Mouse (Mus musculus): ENCODE results near the gene Ank2. TPM values are rescaled to one million over a fixed set of nuclear protein-coding genes. Genes with fewer than 3 reads are reported as not detected.
A peak's percentile ranks its signal among the peaks of the same experiment; 100 is the strongest.

Gene Ank2
- total and polyA plus RNA-seq, 2 experiments from 2014 or later: 195 to 497 TPM

DNA sequence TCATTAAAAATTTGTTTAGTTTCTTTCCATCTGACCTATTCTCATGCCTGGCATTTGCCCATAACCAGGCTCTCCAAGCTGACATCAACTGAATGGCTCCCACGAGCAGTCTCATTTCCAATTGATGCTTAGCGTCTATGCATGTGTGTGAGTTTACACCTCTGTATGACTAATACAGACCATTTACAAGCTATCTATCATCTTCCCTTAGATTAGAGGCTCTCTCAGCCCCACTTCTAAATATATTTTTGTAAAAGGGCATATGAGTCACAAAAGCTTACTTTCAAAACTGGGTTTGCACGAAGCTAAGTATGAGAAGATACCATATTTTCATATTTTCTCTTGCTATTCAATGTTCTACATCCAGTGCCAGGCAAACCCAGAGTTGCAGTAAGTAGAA lies 578.9 kb downstream of the Ank2 start:
- Histone ChIP-seq H3K27ac (no peak overlapping the region), H3K27me3 (ENCODE audit: insufficient read depth, low read length) (no peaks in the 10 kb centered on the region), H3K4me1 (ENCODE audit: insufficient read depth, low read length) (no peaks in the 10 kb centered on the region), H3K9ac (replicated peaks; ENCODE audit: low read length) (no peak overlapping the region), H3K4me3 (ENCODE audit: low read length) (no peak overlapping the region), H3K9me3 (ENCODE audit: low read length) (no peaks in the 10 kb centered on the region), H3K36me3 (ENCODE audit: insufficient read depth, low read length) (peaks cover 4% of the 10 kb centered on the region; the same call in 1 of the 2 replicates), H3K4me2 (ENCODE audit: low read depth, low read length) (no peak overlapping the region)
- TF ChIP-seq CTCF (IDR thresholded peaks at IDR 0.05; ENCODE audit: low read depth): no peak
- ATAC-seq (no peak), DNase-seq (ENCODE audit: low spot score) (no peak)
- 79% methylated on average over 3 of the region's 3 CpGs for WGBS

GRCm38 (mm10) chr3:126918805-126919473 lies 580.2 kb downstream of the Ank2 start:
- Histone ChIP-seq H3K4me2 (ENCODE audit: low read depth, low read length) (no peak overlapping the region), H3K4me1 (ENCODE audit: insufficient read depth, low read length) (no peaks in the 10 kb centered on the region), H3K4me3 (ENCODE audit: low read length) (no peak overlapping the region), H3K27me3 (ENCODE audit: insufficient read depth, low read length) (no peaks in the 10 kb centered on the region), H3K27ac (no peak overlapping the region), H3K36me3 (ENCODE audit: insufficient read depth, low read length) (peaks cover 4% of the 10 kb centered on the region; the same call in 1 of the 2 replicates), H3K9ac (replicated peaks; ENCODE audit: low read length) (no peak overlapping the region), H3K9me3 (ENCODE audit: low read length) (no peaks in the 10 kb centered on the region)
- TF ChIP-seq CTCF (IDR thresholded peaks at IDR 0.05; ENCODE audit: low read depth): no peak
- 65% methylated on average over 10 of the region's 10 CpGs for WGBS
- peak; percentile 38 for DNase-seq (ENCODE audit: low spot score)
- peak; percentile 63 for ATAC-seq

DNA sequence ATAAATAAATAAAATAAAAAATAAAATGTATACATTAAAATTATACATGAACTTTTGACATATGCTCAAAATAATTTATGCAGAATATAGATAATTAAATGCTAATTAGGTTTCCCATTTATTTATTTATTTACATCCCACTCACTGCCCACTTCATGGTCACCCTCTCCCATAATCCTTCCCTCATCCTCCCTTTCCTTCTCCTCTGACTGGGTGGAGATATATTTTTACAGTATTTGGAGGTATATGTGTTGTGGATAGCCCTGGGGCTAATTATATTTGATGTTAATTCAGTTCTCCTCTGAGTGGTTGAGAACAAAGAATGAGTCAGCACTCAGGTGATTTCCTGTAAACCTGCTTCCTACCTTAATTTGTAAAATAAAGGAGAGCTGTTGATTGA lies 582.8 kb downstream of the Ank2 start:
- Histone ChIP-seq H3K4me2 (ENCODE audit: low read depth, low read length) (no peak overlapping the region), H3K9me3 (ENCODE audit: low read length) (no peaks in the 10 kb centered on the region), H3K27me3 (ENCODE audit: insufficient read depth, low read length) (no peaks in the 10 kb centered on the region), H3K9ac (replicated peaks; ENCODE audit: low read length) (no peak overlapping the region), H3K4me1 (ENCODE audit: insufficient read depth, low read length) (no peaks in the 10 kb centered on the region), H3K27ac (no peak overlapping the region), H3K36me3 (ENCODE audit: insufficient read depth, low read length) (no peaks in the 10 kb centered on the region), H3K4me3 (ENCODE audit: low read length) (no peak overlapping the region)
- no peak for ATAC-seq
- no peak for DNase-seq (ENCODE audit: low spot score)
- TF ChIP-seq CTCF (IDR thresholded peaks at IDR 0.05; ENCODE audit: low read depth): no peak

DNA sequence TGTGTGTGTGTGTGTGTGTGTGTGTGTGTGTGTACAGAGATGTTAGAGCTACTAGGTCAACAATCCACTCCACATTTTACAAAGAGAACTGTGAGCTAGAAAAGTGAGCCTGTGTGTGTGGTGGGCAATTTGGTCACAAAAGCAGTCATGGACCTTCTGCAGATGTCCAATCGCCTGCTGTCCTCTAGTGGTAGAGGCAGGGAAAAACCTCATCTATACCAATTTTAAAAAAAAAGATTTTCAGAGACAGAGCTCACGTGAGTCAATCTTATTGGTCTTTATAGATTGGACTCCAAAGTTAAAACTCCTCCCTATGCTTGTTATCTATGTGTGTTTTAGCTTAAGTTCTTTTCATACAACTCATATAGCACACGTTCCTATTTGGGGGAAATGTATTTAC lies 595.6 kb downstream of the Ank2 start:
- H3K27ac ChIP-seq: no peak overlapping the region
- WGBS: 16% methylated on average over 3 of the region's 3 CpGs
- H3K9ac ChIP-seq (replicated peaks; ENCODE audit: low read length): no peak overlapping the region
- no peak overlapping the region for H3K4me2 ChIP-seq (ENCODE audit: low read depth, low read length)
- no peaks in the 10 kb centered on the region for H3K9me3 ChIP-seq (ENCODE audit: low read length)
- peak; percentile 86 for DNase-seq (ENCODE audit: low spot score)
- TF ChIP-seq CTCF (IDR thresholded peaks at IDR 0.05; ENCODE audit: low read depth): peak; percentile 94
- ATAC-seq: peak; percentile 88
- H3K4me1 ChIP-seq (ENCODE audit: insufficient read depth, low read length): no peaks in the 10 kb centered on the region
- no peak overlapping the region for H3K4me3 ChIP-seq (ENCODE audit: low read length)
- H3K36me3 ChIP-seq (ENCODE audit: insufficient read depth, low read length): no peaks in the 10 kb centered on the region
- H3K27me3 ChIP-seq (ENCODE audit: insufficient read depth, low read length): no peaks in the 10 kb centered on the region

DNA sequence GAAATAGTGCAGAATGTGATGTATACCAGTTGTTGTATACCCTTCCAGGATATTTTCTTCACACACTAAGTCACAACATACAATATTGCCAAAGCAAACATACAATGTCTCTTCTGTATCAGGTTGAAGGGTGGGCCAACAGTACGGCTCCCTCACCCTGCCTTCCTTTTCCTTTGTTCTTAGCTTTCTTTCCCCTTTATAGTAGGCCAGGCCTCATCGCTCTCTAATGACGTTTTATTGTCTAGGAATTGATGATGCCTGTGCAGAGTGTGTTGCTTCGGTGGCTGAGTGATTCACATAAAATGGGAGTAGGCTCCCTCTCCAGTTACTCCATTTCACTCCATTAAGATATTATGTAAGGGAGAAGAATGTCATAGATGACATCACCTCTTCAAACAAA lies 612.5 kb downstream of the Ank2 start:
- H3K9ac ChIP-seq (replicated peaks; ENCODE audit: low read length): no peak overlapping the region
- H3K4me3 ChIP-seq (ENCODE audit: low read length): no peak overlapping the region
- H3K36me3 ChIP-seq (ENCODE audit: insufficient read depth, low read length): no peaks in the 10 kb centered on the region
- TF ChIP-seq CTCF (IDR thresholded peaks at IDR 0.05; ENCODE audit: low read depth): no peak
- no peaks in the 10 kb centered on the region for H3K4me1 ChIP-seq (ENCODE audit: insufficient read depth, low read length)
- WGBS: 67% methylated on average over 4 of the region's 4 CpGs
- H3K27me3 ChIP-seq (ENCODE audit: insufficient read depth, low read length): no peaks in the 10 kb centered on the region
- no peak for ATAC-seq
- no peak overlapping the region for H3K27ac ChIP-seq
- DNase-seq (ENCODE audit: low spot score): no peak
- H3K4me2 ChIP-seq (ENCODE audit: low read depth, low read length): no peak overlapping the region
- no peaks in the 10 kb centered on the region for H3K9me3 ChIP-seq (ENCODE audit: low read length)

GRCm38 (mm10) chr3:126886090-126886489 lies 613.1 kb downstream of the Ank2 start:
- H3K27me3 ChIP-seq (ENCODE audit: insufficient read depth, low read length): no peaks in the 10 kb centered on the region
- no peaks in the 10 kb centered on the region for H3K36me3 ChIP-seq (ENCODE audit: insufficient read depth, low read length)
- TF ChIP-seq CTCF (IDR thresholded peaks at IDR 0.05; ENCODE audit: low read depth): no peak
- no peak overlapping the region for H3K4me2 ChIP-seq (ENCODE audit: low read depth, low read length)
- H3K27ac ChIP-seq: no peak overlapping the region
- H3K4me3 ChIP-seq (ENCODE audit: low read length): no peak overlapping the region
- H3K9me3 ChIP-seq (ENCODE audit: low read length): no peaks in the 10 kb centered on the region
- DNase-seq (ENCODE audit: low spot score) (peak; percentile 31), ATAC-seq (peak; percentile 70; the same call in 1 of the 2 replicates)
- H3K4me1 ChIP-seq (ENCODE audit: insufficient read depth, low read length): no peaks in the 10 kb centered on the region
- no peak overlapping the region for H3K9ac ChIP-seq (replicated peaks; ENCODE audit: low read length)
- WGBS: 64% methylated on average over 4 of the region's 4 CpGs

- TF ChIP-seq CTCF (IDR thresholded peaks at IDR 0.05; ENCODE audit: low read depth): no peak
- no peak for DNase-seq (ENCODE audit: low spot score)
- H3K4me1 ChIP-seq (ENCODE audit: insufficient read depth, low read length): no peaks in the 10 kb centered on the region
- no peaks in the 10 kb centered on the region for H3K27me3 ChIP-seq (ENCODE audit: insufficient read depth, low read length)
- no peak overlapping the region for H3K4me3 ChIP-seq (ENCODE audit: low read length)
- no peak overlapping the region for H3K27ac ChIP-seq
- no peak overlapping the region for H3K4me2 ChIP-seq (ENCODE audit: low read depth, low read length)
- H3K9ac ChIP-seq (replicated peaks; ENCODE audit: low read length): no peak overlapping the region
- H3K9me3 ChIP-seq (ENCODE audit: low read length): no peaks in the 10 kb centered on the region
- 73% methylated on average over 1 of the region's 1 CpGs for WGBS
- ATAC-seq: no peak
- H3K36me3 ChIP-seq (ENCODE audit: insufficient read depth, low read length): no peaks in the 10 kb centered on the region
Observed at GRCm38 (mm10) chr3:126878233-126878632, 620.9 kb downstream of the Ank2 start.

MicroRNA genes within 50 kb of the gene (microRNA counts, 519-probe panel; counts per million panel counts)
- microRNA mmu-miR-302a (1,791 counts per million, percentile 22 among the panel's probes with 10 or more counts), microRNA mmu-miR-302b (not detected), microRNA mmu-miR-302c (not detected), microRNA mmu-miR-302d (2,739 counts per million, percentile 42 among the panel's probes with 10 or more counts), microRNA mmu-miR-367 (2,624 counts per million, percentile 40 among the panel's probes with 10 or more counts)

Small RNAs within 50 kb of the gene (microRNA-seq; reads per million reads assigned to microRNA genes)
- gene Gm44494: 0 reads per million in 2 experiments
- 141 to 172 reads per million in 2 experiments for gene Mir302a
- 89.9 to 122 reads per million in 2 experiments for gene Mir302b
- 14.0 to 23.4 reads per million in 2 experiments for gene Mir302c
- gene Mir302d: 136 to 143 reads per million in 2 experiments
- 0 reads per million in 2 experiments for gene Mir367

Other genes with a start within 250 kb of the Ank2 start
- gene Larp7, start 54.0 kb upstream of the Ank2 start, total RNA-seq (2014; rRNA removed): 4.5 and 6.9 TPM in 2 replicates
- 30.4 and 31.7 TPM in 2 replicates for gene Larp7, start 54.0 kb upstream of the Ank2 start, polyA plus RNA-seq (2015; fragmentation: Nextera tagmentation; extraction: Ambion mirVana)
- gene Zgrf1, start 54.1 kb upstream of the Ank2 start, total RNA-seq (2014; rRNA removed): 4.0 and 5.2 TPM in 2 replicates
- 3.0 and 3.5 TPM in 2 replicates for gene Zgrf1, start 54.1 kb upstream of the Ank2 start, polyA plus RNA-seq (2015; fragmentation: Nextera tagmentation; extraction: Ambion mirVana)
- gene Neurog2, start 133.8 kb upstream of the Ank2 start, total RNA-seq (2014; rRNA removed): 2.6 and 3.3 TPM in 2 replicates
- gene Neurog2, start 133.8 kb upstream of the Ank2 start, polyA plus RNA-seq (2015; fragmentation: Nextera tagmentation; extraction: Ambion mirVana): 0.85 and 1.1 TPM in 2 replicates